Mouse (Mus musculus): ENCODE measurements around the gene Sms.

GRCm38 (mm10) chrX:157486765-157487164 lies 5.3 kb downstream of the Sms start:
- peak; percentile 43 for TF ChIP-seq CTCF (IDR thresholded peaks at IDR 0.05; ENCODE audit: low read depth)
- TF ChIP-seq EP300 (IDR thresholded peaks at IDR 0.05; ENCODE audit: low read depth) = no peak

Measured in liver, embryonic 14.5 days (tissue).